ENCODE assay signal across 8 mouse cellular contexts in genomic region chr2:127142577-127143157, GRCm38 (mm10). TPM values are rescaled to one million over a fixed set of nuclear protein-coding genes. Genes with fewer than 3 reads are reported as not detected.
DNase-seq lines count a peak whose midpoint lies in the region; ATAC-seq and TF ChIP-seq lines count a peak whose summit lies in the region.

No protein-coding gene starts in this region.

- peaks cover 12% of the 10 kb centered on the region for H3K4me1 ChIP-seq in kidney, adult 2 months (ENCODE audit: control insufficient read depth, insufficient read depth, low read length)
- H3K4me1 ChIP-seq in liver, postnatal 0 days (ENCODE audit: insufficient read depth): peaks cover 34% of the 10 kb centered on the region

- H3K9me3 ChIP-seq in liver, postnatal 0 days (ENCODE audit: low read length): no peaks in the 10 kb centered on the region

- H3K4me2 ChIP-seq in liver, postnatal 0 days (ENCODE audit: low read depth, low read length): peak overlapping the region; percentile 94

- WGBS in kidney, adult 2 months: 15% methylated on average over 6 of the region's 6 CpGs
- WGBS in liver, postnatal 0 days (ENCODE audit: insufficient replicate concordance): 6% methylated on average over 6 of the region's 6 CpGs

- DNase-seq in kidney, adult 2 months: peak; percentile 19
- no peak for DNase-seq in kidney, adult 8-10 months
- DNase-seq in liver, postnatal 0 days: no peak
- DNase-seq in frontal cortex, postnatal 14 days (ENCODE audit: low spot score in 2 of 2): no peak
- DNase-seq in c-Kit-positive CD71-positive TER-119-positive erythroid progenitor cells, embryonic 14.5 days (ENCODE audit: low spot score): no peak
- no peak for DNase-seq in urinary bladder, adult 18-20 months (ENCODE audit: low spot score in 2 of 2)

- ATAC-seq in activated CD4-positive, CD25-positive, alpha-beta regulatory T cell, adult 4 months: peak; percentile 16
- ATAC-seq in hematopoietic stem cell, adult 5-6 weeks (replicated peaks in 1 of 2; ENCODE audit: insufficient read depth in 1 of 2, low FRiP score in 2 of 2, low TSS enrichment in 1 of 2, low read depth in 1 of 2, poor library complexity in 2 of 2, severe bottlenecking in 2 of 2): peak; percentile 9 to 12; a peak in 1 of 4 replicates
- peak; percentile 26 for ATAC-seq in liver, postnatal 0 days

- TF ChIP-seq EP300 in liver, postnatal 0 days (IDR thresholded peaks at IDR 0.05; ENCODE audit: low read depth): no peak

- no peak for TF ChIP-seq POLR2A in kidney, adult 2 months (IDR thresholded peaks at IDR 0.05; ENCODE audit: low read depth, low read length)

- H3K36me3 ChIP-seq in kidney, adult 2 months (ENCODE audit: control insufficient read depth, insufficient read depth, low read length): no peaks in the 10 kb centered on the region
- peaks cover 19% of the 10 kb centered on the region for H3K36me3 ChIP-seq in liver, postnatal 0 days (replicated peaks; ENCODE audit: insufficient read depth, low read length)

- no peaks in the 10 kb centered on the region for H3K27me3 ChIP-seq in kidney, adult 2 months (replicated peaks; ENCODE audit: control insufficient read depth, insufficient read depth, low read length)
- no peaks in the 10 kb centered on the region for H3K27me3 ChIP-seq in liver, postnatal 0 days (ENCODE audit: insufficient read depth, low read length)

- no peak for TF ChIP-seq CTCF in kidney, adult 2 months (conservative IDR thresholded peaks at IDR 0.05; ENCODE audit: insufficient read depth, insufficient read length, low read depth, low read length)
- no peak for TF ChIP-seq CTCF in liver, postnatal 0 days (IDR thresholded peaks at IDR 0.05; ENCODE audit: low read depth)

- peak overlapping the region; percentile 63 for H3K9ac ChIP-seq in liver, postnatal 0 days (replicated peaks)

- H3K27ac ChIP-seq in kidney, adult 2 months (ENCODE audit: insufficient read depth, low read depth, low read length): peak overlapping the region; percentile 68
- H3K27ac ChIP-seq in liver, postnatal 0 days (ENCODE audit: low read depth): peak overlapping the region; percentile 34

- H3K4me3 ChIP-seq in kidney, adult 2 months (ENCODE audit: insufficient read depth, low read depth, low read length): peak overlapping the region; percentile 63
- H3K4me3 ChIP-seq in liver, postnatal 0 days (ENCODE audit: low read depth, low read length): peak overlapping the region; percentile 62

RNA-seq across cellular contexts. Expression of gene Itpripl1, which starts 0.6 kb away (rescaled TPM):
- polyA plus RNA-seq in kidney, adult 2 months (2012; rRNA removed): 17.3 and 17.7 TPM in 2 replicates
- 10 to 100 TPM; 59.9 to 60.8 TPM for polyA plus RNA-seq in activated CD4-positive, CD25-positive, alpha-beta regulatory T cell, adult 4 months (2017; shearing (Covaris generic))
- total RNA-seq in hematopoietic stem cell, adult 5-6 weeks (2017): 20.8 and 22.5 TPM in 2 replicates
- polyA plus RNA-seq in liver, postnatal 0 days (2015; fragmentation: Nextera tagmentation; extraction: Ambion mirVana): 15.9 and 17.8 TPM in 2 replicates

RNA-seq across cellular contexts. Expression of gene Ncaph, which starts 8.9 kb away (rescaled TPM):
- 0.34 and 0.61 TPM in 2 replicates for polyA plus RNA-seq in kidney, adult 2 months (2012; rRNA removed)
- polyA plus RNA-seq in activated CD4-positive, CD25-positive, alpha-beta regulatory T cell, adult 4 months (2017; shearing (Covaris generic)): 10 to 100 TPM; 20.0 to 30.9 TPM
- total RNA-seq in hematopoietic stem cell, adult 5-6 weeks (2017): 45.5 and 58.5 TPM in 2 replicates
- polyA plus RNA-seq in liver, postnatal 0 days (2015; fragmentation: Nextera tagmentation; extraction: Ambion mirVana): 21.5 and 23.4 TPM in 2 replicates

Comparison
In these comparisons a context has a peak if more than half of its experiments do, and no peak if none do; other contexts are left out.
1. RNA of gene Ncaph, which starts 8.9 kb away (polyA plus RNA-seq): 20.0 to 30.9 TPM in activated CD4-positive, CD25-positive, alpha-beta regulatory T cell, adult 4 months and 21.5 to 23.4 TPM in liver, postnatal 0 days; 0.34 to 0.61 TPM in kidney, adult 2 months; every median in the first group is over 10 times any median in the second.
2. Peak in every context shown above with its lines, with median percentiles within 50 percentile points of each other: ATAC-seq.